Mouse (Mus musculus) T-helper 2 cell (primary cell): Measurements from ENCODE around the gene Rpl34.

Experiments
- in situ Hi-C: fragments of 300-600 bp; cut with MboI, MseI; formaldehyde crosslinking; loops from one replicate; pipeline ENCODE4 v1.15.1; 2025; ENCODE audit warnings: high pct_unique_total_duplicates

Rpl34 gene

GRCm38 (mm10) chr3:130730189-130730653, at the start of gene Rpl34:
Gene Rpl34, minus strand, starts transcription at chr3:130730398.
- in situ Hi-C loops, result loop anchor here (5.0 to 25.0 kb wide), 2 partner anchors 92 to 832 kb away; partner anchors contain the start of gene Papss1

- in situ Hi-C loops, result no loop called here
Measured at GRCm38 (mm10) chr3:130768172-130768571, 38.0 kb upstream of the Rpl34 start.

GRCm38 (mm10) chr3:130764091-130764490, 33.9 kb upstream of the Rpl34 start:
- in situ Hi-C loops, result no loop called here

- in situ Hi-C loops, result no loop called here
Measured at GRCm38 (mm10) chr3:130760711-130761435, 30.7 kb upstream of the Rpl34 start.

GRCm38 (mm10) chr3:130758157-130758841, 28.1 kb upstream of the Rpl34 start:
- in situ Hi-C loops, result no loop called here

- in situ Hi-C loops, result no loop called here
Measured at GRCm38 (mm10) chr3:130757117-130757852, 27.1 kb upstream of the Rpl34 start.

GRCm38 (mm10) chr3:130749206-130749605, 19.0 kb upstream of the Rpl34 start:
- in situ Hi-C loops, result loop anchor here (25.0 kb wide), 1 partner anchor 813 kb away; the partner anchor contains the start of gene Papss1

- in situ Hi-C loops, result loop anchor here (25.0 kb wide), 1 partner anchor 815 kb away; the partner anchor contains the start of gene Papss1
Measured at GRCm38 (mm10) chr3:130746673-130747619, 16.7 kb upstream of the Rpl34 start.

- in situ Hi-C loops, result loop anchor here (25.0 kb wide), 1 partner anchor 824 kb away; the partner anchor contains the start of gene Papss1
Measured at GRCm38 (mm10) chr3:130737652-130738361, 7.6 kb upstream of the Rpl34 start.

GRCm38 (mm10) chr3:130736758-130737157, 6.6 kb upstream of the Rpl34 start:
- in situ Hi-C loops, result loop anchor here (25.0 kb wide), 1 partner anchor 826 kb away; the partner anchor contains the start of gene Papss1

GRCm38 (mm10) chr3:130729472-130730188, 568 bp downstream of the Rpl34 start:
- in situ Hi-C loops, result loop anchor here (5.0 to 25.0 kb wide), 3 partner anchors 93 to 833 kb away; partner anchors contain the start of genes Lef1 and Papss1

- in situ Hi-C loops, result loop anchor here (10.0 to 25.0 kb wide), 2 partner anchors 387 to 835 kb away; partner anchors contain the start of genes Lef1 and Papss1
Measured at GRCm38 (mm10) chr3:130727676-130728075, 2.5 kb downstream of the Rpl34 start.

GRCm38 (mm10) chr3:130727036-130727435, 3.2 kb downstream of the Rpl34 start:
- in situ Hi-C loops, result loop anchor here (10.0 to 25.0 kb wide), 2 partner anchors 388 to 835 kb away; partner anchors contain the start of genes Lef1 and Papss1

GRCm38 (mm10) chr3:130725718-130726117, 4.5 kb downstream of the Rpl34 start:
- in situ Hi-C loops, result loop anchor here (10.0 to 25.0 kb wide), 2 partner anchors 389 to 837 kb away; partner anchors contain the start of genes Lef1 and Papss1

- in situ Hi-C loops, result loop anchor here (10.0 to 25.0 kb wide), 2 partner anchors 392 to 1186 kb away; partner anchors contain the start of genes Elovl6 and Lef1
Measured at GRCm38 (mm10) chr3:130722733-130723478, 7.3 kb downstream of the Rpl34 start.

GRCm38 (mm10) chr3:130720225-130720624, 10.0 kb downstream of the Rpl34 start:
- in situ Hi-C loops, result loop anchor here (10.0 to 25.0 kb wide), 2 partner anchors 395 to 1183 kb away; partner anchors contain the start of genes Elovl6 and Lef1

GRCm38 (mm10) chr3:130718871-130719270, 11.3 kb downstream of the Rpl34 start:
- in situ Hi-C loops, result loop anchor here (10.0 to 25.0 kb wide), 2 partner anchors 516 to 1182 kb away; partner anchors contain the start of gene Elovl6

- in situ Hi-C loops, result loop anchor here (10.0 to 25.0 kb wide), 2 partner anchors 518 to 1179 kb away; partner anchors contain the start of gene Elovl6
Measured at GRCm38 (mm10) chr3:130716555-130716954, 13.6 kb downstream of the Rpl34 start.
